Mouse (Mus musculus): ENCODE data around the gene Acsl4.

Gene Acsl4

GRCm38 (mm10) chrX:142390247-142390908 is at the start of gene Acsl4:
TSS of gene Acsl4 (minus strand) at chrX:142390535.
- in situ Hi-C loops (cut with MboI, MseI): no loop called here

DNA sequence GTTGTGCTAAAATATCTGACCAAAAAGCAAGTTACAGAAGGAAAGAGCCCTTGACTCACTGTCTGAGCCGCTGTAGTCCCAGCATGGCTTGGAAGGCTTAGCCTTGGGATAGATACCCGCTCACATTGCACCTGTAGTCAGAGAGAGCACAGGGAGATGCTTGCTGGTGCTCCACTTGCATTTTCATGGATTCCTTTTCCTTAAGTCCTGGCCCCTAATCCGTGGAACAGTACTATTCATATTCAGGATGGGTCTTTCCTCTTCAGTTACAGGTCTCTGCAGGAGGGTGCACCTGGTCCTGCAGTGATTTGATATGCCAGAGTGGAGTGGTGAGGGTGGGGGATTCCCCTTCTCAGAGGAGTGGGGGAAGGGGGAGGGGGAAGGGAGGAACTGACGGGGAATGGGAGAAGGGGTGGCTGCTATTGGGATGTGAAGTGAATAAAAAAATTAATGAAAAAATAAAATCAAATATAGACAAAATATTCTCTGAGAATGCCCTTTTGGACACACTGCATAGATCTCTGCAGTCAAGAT is 47.7 kb upstream of the Acsl4 start:
- in situ Hi-C loops (cut with MboI, MseI): no loop called here

DNA sequence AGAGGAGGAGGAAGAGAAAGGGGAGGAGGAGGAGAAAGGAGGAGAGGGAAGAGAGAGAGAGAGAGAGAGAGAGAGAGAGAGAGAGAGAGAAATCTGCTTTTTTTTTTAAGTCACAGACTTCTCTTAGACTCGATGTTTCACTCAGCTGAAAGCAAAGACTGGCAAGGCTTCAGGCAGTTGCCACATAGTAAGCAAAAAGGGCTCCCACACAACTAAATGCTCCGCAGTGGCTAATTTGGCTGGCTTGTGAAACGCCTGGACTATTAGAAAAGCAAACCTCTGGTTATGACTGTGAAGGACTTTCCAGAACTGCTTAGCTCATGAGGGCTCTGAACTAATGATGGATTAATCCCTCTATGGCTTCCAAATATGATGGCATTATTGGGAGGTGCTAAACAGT is 42.5 kb upstream of the Acsl4 start:
- in situ Hi-C loops (cut with MboI, MseI): no loop called here

DNA sequence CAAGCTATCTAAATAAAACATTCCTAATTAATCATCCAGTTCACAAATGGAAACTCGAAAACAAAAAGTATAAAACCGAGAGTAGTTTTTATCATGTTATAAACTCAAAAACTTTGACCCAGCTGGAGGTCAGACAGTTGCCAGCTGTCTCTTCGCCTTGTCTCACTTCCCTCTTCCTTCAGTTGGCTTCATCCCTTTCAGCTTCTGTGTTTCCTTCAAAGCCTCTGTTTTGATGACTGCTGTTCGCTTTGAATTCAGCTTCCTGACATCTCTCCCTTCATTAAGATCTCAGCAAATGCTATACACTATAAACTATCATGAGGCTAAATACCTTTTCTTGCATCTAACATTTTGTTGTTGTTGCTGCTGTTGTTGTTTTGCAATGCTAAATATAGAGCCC is 36.8 kb upstream of the Acsl4 start:
- in situ Hi-C loops (cut with MboI, MseI): no loop called here

GRCm38 (mm10) chrX:142426628-142427027 is 36.3 kb upstream of the Acsl4 start:
- in situ Hi-C loops (cut with MboI, MseI): no loop called here

DNA sequence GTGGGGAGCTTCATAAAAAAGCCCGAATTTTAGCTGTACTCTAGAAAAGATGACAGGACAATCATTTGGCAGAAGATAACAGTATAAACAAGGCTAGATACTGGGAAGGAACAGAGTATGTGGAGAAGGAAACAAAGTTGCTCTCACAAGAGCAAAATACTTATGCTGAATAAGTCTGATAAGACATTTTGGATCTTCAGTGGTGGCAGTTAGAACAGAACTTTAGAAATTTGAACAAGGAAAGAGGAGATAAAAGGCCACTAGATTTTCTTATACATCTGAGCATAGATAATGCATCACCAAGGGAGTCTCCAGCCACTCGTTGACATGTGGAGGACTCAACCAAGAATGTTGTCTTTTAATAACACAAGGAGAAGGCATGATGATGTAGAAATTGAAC is 23.5 kb upstream of the Acsl4 start:
- in situ Hi-C loops (cut with MboI, MseI): loop anchor here in 1 of 2 experiments (25.0 kb wide), 1 partner anchor 1423 kb away; the partner anchor contains the start of gene Capn6

- in situ Hi-C loops (cut with MboI, MseI): loop anchor here in 1 of 2 experiments (25.0 kb wide), 1 partner anchor 1427 kb away; the partner anchor contains the start of gene Capn6
Measured at GRCm38 (mm10) chrX:142410060-142410459, 19.7 kb upstream of the Acsl4 start.

- in situ Hi-C loops (cut with MboI, MseI): loop anchor here in 1 of 2 experiments (25.0 kb wide), 1 partner anchor 1428 kb away; the partner anchor contains the start of gene Capn6
Measured at GRCm38 (mm10) chrX:142409338-142409737, 19.0 kb upstream of the Acsl4 start.

- in situ Hi-C loops (cut with MboI, MseI): loop anchor here in 1 of 2 experiments (25.0 kb wide), 1 partner anchor 1434 kb away; the partner anchor contains the start of gene Capn6
Measured at GRCm38 (mm10) chrX:142403114-142403513, 12.8 kb upstream of the Acsl4 start.

- in situ Hi-C loops (cut with MboI, MseI): loop anchor here in 1 of 2 experiments (5.0 kb wide), 1 partner anchor 119 kb away; no protein-coding TSS in a partner anchor
Measured at GRCm38 (mm10) chrX:142398621-142399020, 8.3 kb upstream of the Acsl4 start.

- in situ Hi-C loops (cut with MboI, MseI): no loop called here
Measured at GRCm38 (mm10) chrX:142390909-142391265, 552 bp upstream of the Acsl4 start.

- in situ Hi-C loops (cut with MboI, MseI): no loop called here
Measured at GRCm38 (mm10) chrX:142389581-142390159, 665 bp downstream of the Acsl4 start.

GRCm38 (mm10) chrX:142388141-142388540 is 2.2 kb downstream of the Acsl4 start:
- in situ Hi-C loops (cut with MboI, MseI): no loop called here

GRCm38 (mm10) chrX:142387634-142388033 is 2.7 kb downstream of the Acsl4 start:
- in situ Hi-C loops (cut with MboI, MseI): no loop called here

DNA sequence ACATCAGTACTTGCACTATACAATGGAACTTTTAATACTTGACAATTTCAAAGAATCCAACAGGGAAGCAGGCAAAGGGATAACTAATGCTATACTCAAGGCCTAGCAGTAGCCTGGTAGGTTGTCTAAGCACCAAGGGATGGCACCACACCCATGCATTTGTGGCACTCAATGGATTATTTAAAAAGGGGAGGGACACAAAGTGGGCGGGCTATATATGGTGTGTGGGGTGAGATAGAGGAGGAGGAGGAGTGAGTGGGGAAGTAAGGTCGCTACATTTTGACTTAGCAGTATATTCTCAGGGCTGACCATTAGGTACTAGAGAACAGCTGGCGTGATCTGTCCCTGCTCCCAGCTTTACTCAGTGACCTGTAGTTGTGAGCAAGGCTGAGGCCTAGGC is 5.4 kb downstream of the Acsl4 start:
- in situ Hi-C loops (cut with MboI, MseI): no loop called here

DNA sequence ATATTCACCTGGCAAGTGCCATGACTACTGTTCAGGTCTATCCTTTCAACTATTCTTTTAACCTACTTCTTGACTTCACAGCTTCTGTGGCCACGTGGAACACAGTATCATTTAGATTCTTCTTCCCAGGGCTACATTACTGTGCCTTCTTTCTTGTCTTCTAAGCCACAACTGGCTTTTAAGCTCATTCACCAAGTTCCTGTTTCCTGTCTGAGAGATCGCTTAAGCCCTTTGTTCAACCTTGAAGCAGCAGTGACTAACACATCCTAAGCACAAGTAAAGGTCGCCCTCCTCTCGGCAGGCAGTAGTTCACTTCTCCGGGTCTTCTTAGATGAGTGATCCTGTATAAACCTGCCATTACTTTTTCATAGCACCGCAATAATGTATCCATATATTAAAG is 10.4 kb downstream of the Acsl4 start:
- in situ Hi-C loops (cut with MboI, MseI): loop anchor here (5.0 to 10.0 kb wide), 3 partner anchors 135 to 425 kb away; no protein-coding TSS in a partner anchor

DNA sequence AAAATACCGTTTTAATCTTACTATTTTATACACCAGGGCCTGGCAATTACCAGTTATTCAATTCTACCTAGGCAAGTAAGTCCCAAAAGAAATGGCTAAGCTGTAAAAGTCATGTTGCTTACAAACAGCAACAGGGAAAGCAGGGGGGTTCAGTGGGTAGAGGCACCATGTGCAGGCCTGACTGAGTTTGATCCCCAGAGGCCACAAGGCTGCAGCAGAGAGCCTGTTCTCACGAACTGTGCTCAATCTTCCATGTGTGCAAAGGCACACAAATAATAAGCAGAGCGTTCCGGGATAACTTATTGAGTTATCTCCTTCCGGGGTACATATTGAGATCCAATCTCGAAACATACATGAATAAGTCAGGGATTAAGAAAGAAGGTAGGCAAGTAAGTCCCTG is 12.3 kb downstream of the Acsl4 start:
- in situ Hi-C loops (cut with MboI, MseI): loop anchor here (5.0 to 10.0 kb wide), 3 partner anchors 137 to 427 kb away; no protein-coding TSS in a partner anchor

DNA sequence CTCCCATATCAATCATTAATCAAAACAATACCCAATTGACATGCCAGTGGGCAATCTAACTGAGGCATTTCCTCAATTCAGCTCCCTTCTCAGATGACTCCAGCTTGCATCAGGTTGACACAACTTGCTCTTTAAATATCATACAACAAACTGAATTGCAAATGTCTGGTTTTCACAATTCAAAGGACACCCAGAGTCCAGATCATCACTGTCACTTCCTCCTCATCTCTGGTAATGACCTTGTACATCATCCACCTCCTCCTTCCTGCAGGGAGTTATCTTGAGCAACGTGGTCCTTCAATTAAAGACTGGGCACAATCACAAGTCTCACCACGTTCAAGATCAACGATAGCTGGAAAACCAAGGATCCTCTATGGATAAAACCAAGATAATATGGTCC is 13.0 kb downstream of the Acsl4 start:
- in situ Hi-C loops (cut with MboI, MseI): loop anchor here (5.0 to 10.0 kb wide), 3 partner anchors 137 to 427 kb away; no protein-coding TSS in a partner anchor

GRCm38 (mm10) chrX:142376747-142377146 is 13.6 kb downstream of the Acsl4 start:
- in situ Hi-C loops (cut with MboI, MseI): loop anchor here (5.0 to 10.0 kb wide), 3 partner anchors 138 to 428 kb away; no protein-coding TSS in a partner anchor

DNA sequence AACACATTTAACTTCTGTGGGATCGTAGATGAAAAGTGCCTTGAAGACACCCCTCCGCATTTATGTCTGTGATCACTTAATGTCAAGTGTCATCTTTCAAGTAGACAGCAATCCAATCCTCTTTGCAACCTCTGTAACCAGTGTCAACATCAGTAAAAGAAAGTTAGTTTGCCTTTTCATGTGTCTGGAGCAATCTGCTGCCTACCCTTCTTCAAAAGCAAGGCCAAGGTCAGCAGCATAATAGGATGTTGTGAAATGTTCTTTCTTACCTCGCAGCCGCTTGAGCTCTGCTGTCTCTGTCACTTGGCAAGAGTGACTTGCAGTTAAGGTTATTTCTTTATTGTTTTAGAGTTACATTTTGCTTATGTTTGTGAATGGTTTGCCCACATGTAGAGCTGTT is 14.8 kb downstream of the Acsl4 start:
- in situ Hi-C loops (cut with MboI, MseI): loop anchor here (5.0 to 10.0 kb wide), 3 partner anchors 139 to 429 kb away; no protein-coding TSS in a partner anchor

- in situ Hi-C loops (cut with MboI, MseI): loop anchor here (10.0 kb wide), 2 partner anchors 142 to 432 kb away; no protein-coding TSS in a partner anchor
Measured at GRCm38 (mm10) chrX:142372393-142372792, 17.9 kb downstream of the Acsl4 start.

- in situ Hi-C loops (cut with MboI, MseI): loop anchor here (10.0 kb wide), 2 partner anchors 145 to 435 kb away; no protein-coding TSS in a partner anchor
Measured at GRCm38 (mm10) chrX:142369935-142370334, 20.4 kb downstream of the Acsl4 start.
